Mouse (Mus musculus): ENCODE results near the gene D930007J09Rik. TPM values are rescaled to one million over a fixed set of nuclear protein-coding genes. Genes with fewer than 3 reads are reported as not detected.

D930007J09Rik gene
- polyA plus RNA-seq, 1 experiment = not detected

DNA sequence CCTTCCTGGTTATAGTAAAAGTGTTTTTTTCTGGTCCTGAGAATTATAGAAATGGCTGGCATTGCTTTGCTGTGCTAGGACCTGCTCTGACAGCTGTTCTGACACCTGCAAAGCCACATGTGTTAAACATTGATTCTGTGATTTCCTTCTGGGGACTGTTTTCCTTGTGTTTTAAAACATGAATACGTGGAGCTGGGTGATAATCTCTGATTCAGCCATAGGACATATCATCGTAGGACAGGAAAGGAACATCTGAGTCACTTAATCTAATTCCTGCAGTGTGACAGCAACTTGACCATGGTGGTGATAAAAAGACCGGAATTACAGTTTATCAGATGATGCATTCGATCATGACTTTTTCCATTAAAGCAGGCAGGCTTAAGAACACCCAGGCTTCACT is 26.2 kb upstream of the D930007J09Rik start:
- TF ChIP-seq USF1 (IDR thresholded peaks at IDR 0.05; ENCODE audit: low read depth) (no peak), POLR2AphosphoS2 (IDR thresholded peaks at IDR 0.05; ENCODE audit: insufficient read length, low read depth) (no peak), MYOG (IDR thresholded peaks at IDR 0.05; ENCODE audit: control insufficient read depth in 1 of 3, insufficient read depth in 1 of 3, insufficient read length in 2 of 3, low read depth in 2 of 3) (no peak), E2F4 (IDR thresholded peaks at IDR 0.05; ENCODE audit: insufficient read depth) (no peak), SRF (IDR thresholded peaks at IDR 0.05; ENCODE audit: control insufficient read depth, insufficient read length, low read depth) (no peak), CEBPB (IDR thresholded peaks at IDR 0.05; ENCODE audit: insufficient read depth, poor library complexity, severe bottlenecking) (no peak), TCF3 (IDR thresholded peaks at IDR 0.05; ENCODE audit: insufficient read length, low read depth) (no peak)
- Histone ChIP-seq H3K79me2 (ENCODE audit: control insufficient read depth, insufficient read depth) (no peaks in the 10 kb centered on the region), H3K27me3 (ENCODE audit: control insufficient read depth, insufficient read depth, insufficient read length) (no peaks in the 10 kb centered on the region), H3K4me2 (ENCODE audit: low read depth) (no peak overlapping the region), H3K4me3 (no peak overlapping the region), H3ac (ENCODE audit: control insufficient read depth, insufficient read length) (no peak overlapping the region), H3K36me3 (ENCODE audit: control insufficient read depth, insufficient read depth) (no peaks in the 10 kb centered on the region)

GRCm38 (mm10) chr13:32827951-32828350 is 25.3 kb upstream of the D930007J09Rik start:
- Histone ChIP-seq H3K4me3 (no peak overlapping the region), H3K79me2 (ENCODE audit: control insufficient read depth, insufficient read depth) (no peaks in the 10 kb centered on the region), H3K4me2 (ENCODE audit: low read depth) (no peak overlapping the region), H3K27me3 (ENCODE audit: control insufficient read depth, insufficient read depth, insufficient read length) (no peaks in the 10 kb centered on the region), H3K36me3 (ENCODE audit: control insufficient read depth, insufficient read depth) (no peaks in the 10 kb centered on the region), H3ac (ENCODE audit: control insufficient read depth, insufficient read length) (no peak overlapping the region)
- TF ChIP-seq POLR2AphosphoS2 (IDR thresholded peaks at IDR 0.05; ENCODE audit: insufficient read length, low read depth) (no peak), MYOG (IDR thresholded peaks at IDR 0.05; ENCODE audit: control insufficient read depth in 1 of 3, insufficient read depth in 1 of 3, insufficient read length in 2 of 3, low read depth in 2 of 3) (peak in 1 of 3 experiments; percentile 23), MYOD1 (IDR thresholded peaks at IDR 0.05; ENCODE audit: control insufficient read depth in 1 of 3, insufficient read length in 2 of 3, low read depth in 2 of 3) (peak in 2 of 3 experiments; percentile 7 to 17)

GRCm38 (mm10) chr13:32827111-32827822 is 24.6 kb upstream of the D930007J09Rik start:
- Histone ChIP-seq H3K4me3 (no peak overlapping the region), H3K4me2 (ENCODE audit: low read depth) (no peak overlapping the region), H3ac (ENCODE audit: control insufficient read depth, insufficient read length) (no peak overlapping the region), H3K36me3 (ENCODE audit: control insufficient read depth, insufficient read depth) (no peaks in the 10 kb centered on the region), H3K79me2 (ENCODE audit: control insufficient read depth, insufficient read depth) (no peaks in the 10 kb centered on the region), H3K27me3 (ENCODE audit: control insufficient read depth, insufficient read depth, insufficient read length) (no peaks in the 10 kb centered on the region)
- no peak for TF ChIP-seq MYOD1 (IDR thresholded peaks at IDR 0.05; ENCODE audit: control insufficient read depth in 1 of 3, insufficient read length in 2 of 3, low read depth in 2 of 3)
- TF ChIP-seq POLR2AphosphoS2 (IDR thresholded peaks at IDR 0.05; ENCODE audit: insufficient read length, low read depth) = no peak
- no peak for TF ChIP-seq E2F4 (IDR thresholded peaks at IDR 0.05; ENCODE audit: insufficient read depth)
- no peak for TF ChIP-seq MAX (IDR thresholded peaks at IDR 0.05; ENCODE audit: low read depth)
- TF ChIP-seq TCF12 (IDR thresholded peaks at IDR 0.05; ENCODE audit: insufficient read depth, poor library complexity, severe bottlenecking) = no peak
- TF ChIP-seq SRF (IDR thresholded peaks at IDR 0.05; ENCODE audit: control insufficient read depth, insufficient read length, low read depth) = no peak
- no peak for TF ChIP-seq CEBPB (IDR thresholded peaks at IDR 0.05; ENCODE audit: insufficient read depth, poor library complexity, severe bottlenecking)
- no peak for TF ChIP-seq USF1 (IDR thresholded peaks at IDR 0.05; ENCODE audit: low read depth)
- no peak for TF ChIP-seq REST (IDR thresholded peaks at IDR 0.05; ENCODE audit: insufficient read depth, insufficient read length)
- no peak for TF ChIP-seq MYOG (IDR thresholded peaks at IDR 0.05; ENCODE audit: control insufficient read depth in 1 of 3, insufficient read depth in 1 of 3, insufficient read length in 2 of 3, low read depth in 2 of 3)
- no peak for TF ChIP-seq POLR2A (IDR thresholded peaks at IDR 0.05; ENCODE audit: insufficient read length, low read depth)
- no peak for TF ChIP-seq TCF3 (IDR thresholded peaks at IDR 0.05; ENCODE audit: insufficient read length, low read depth)

DNA sequence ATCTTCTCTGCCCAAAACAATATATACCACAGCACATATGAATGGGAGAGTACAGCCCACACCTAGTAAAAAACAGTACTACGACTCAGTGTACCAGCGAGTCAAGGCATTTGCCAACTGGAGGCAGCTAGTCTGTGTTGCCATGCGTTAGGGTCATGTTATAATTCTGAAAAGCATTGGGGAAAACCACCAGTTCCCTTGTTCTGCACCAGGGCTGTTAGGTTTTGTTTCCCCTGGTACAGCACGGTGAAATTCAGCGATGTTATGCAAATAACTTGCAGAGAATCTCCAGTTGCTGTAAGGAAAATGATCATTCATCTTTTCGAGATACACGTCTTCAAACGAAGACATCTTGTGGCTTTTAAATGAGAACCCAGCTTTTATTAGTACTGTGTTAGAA is 22.9 kb upstream of the D930007J09Rik start:
- Histone ChIP-seq H3K27me3 (ENCODE audit: control insufficient read depth, insufficient read depth, insufficient read length) (no peaks in the 10 kb centered on the region), H3K4me3 (no peak overlapping the region), H3K36me3 (ENCODE audit: control insufficient read depth, insufficient read depth) (peaks cover 5% of the 10 kb centered on the region), H3K4me2 (ENCODE audit: low read depth) (no peak overlapping the region), H3K79me2 (ENCODE audit: control insufficient read depth, insufficient read depth) (no peaks in the 10 kb centered on the region), H3ac (ENCODE audit: control insufficient read depth, insufficient read length) (no peak overlapping the region)
- TF ChIP-seq TCF12 (IDR thresholded peaks at IDR 0.05; ENCODE audit: insufficient read depth, poor library complexity, severe bottlenecking) = no peak
- no peak for TF ChIP-seq MAX (IDR thresholded peaks at IDR 0.05; ENCODE audit: low read depth)
- TF ChIP-seq POLR2A (IDR thresholded peaks at IDR 0.05; ENCODE audit: insufficient read length, low read depth) = no peak
- no peak for TF ChIP-seq USF1 (IDR thresholded peaks at IDR 0.05; ENCODE audit: low read depth)
- TF ChIP-seq REST (IDR thresholded peaks at IDR 0.05; ENCODE audit: insufficient read depth, insufficient read length) = no peak
- no peak for TF ChIP-seq MYOG (IDR thresholded peaks at IDR 0.05; ENCODE audit: control insufficient read depth in 1 of 3, insufficient read depth in 1 of 3, insufficient read length in 2 of 3, low read depth in 2 of 3)
- TF ChIP-seq POLR2AphosphoS2 (IDR thresholded peaks at IDR 0.05; ENCODE audit: insufficient read length, low read depth) = no peak
- TF ChIP-seq MYOD1 (IDR thresholded peaks at IDR 0.05; ENCODE audit: control insufficient read depth in 1 of 3, insufficient read length in 2 of 3, low read depth in 2 of 3) = no peak
- TF ChIP-seq SRF (IDR thresholded peaks at IDR 0.05; ENCODE audit: control insufficient read depth, insufficient read length, low read depth) = no peak
- no peak for TF ChIP-seq TCF3 (IDR thresholded peaks at IDR 0.05; ENCODE audit: insufficient read length, low read depth)
- TF ChIP-seq E2F4 (IDR thresholded peaks at IDR 0.05; ENCODE audit: insufficient read depth) = no peak
- no peak for TF ChIP-seq CEBPB (IDR thresholded peaks at IDR 0.05; ENCODE audit: insufficient read depth, poor library complexity, severe bottlenecking)

Measured in myocyte (in vitro differentiated cells).